Mouse (Mus musculus): ENCODE data around the gene Map3k14.
"Not testable (repeated sequence)": the region's sequence is repeated elsewhere in the genome, so short reads cannot be mapped to it uniquely, and the experiment has no call there.

Map3k14 gene

GRCm38 (mm10) chr11:103223444-103223843 is 43.8 kb downstream of the Map3k14 start:
- in situ Hi-C loops (cut with MboI; ENCODE audit: low pct_unique_long_range_greater_than_20kb in 1 of 2, low sequenced_read_pairs in 2 of 2, unreplicated experiment in 1 of 2), result no loop called here

DNA sequence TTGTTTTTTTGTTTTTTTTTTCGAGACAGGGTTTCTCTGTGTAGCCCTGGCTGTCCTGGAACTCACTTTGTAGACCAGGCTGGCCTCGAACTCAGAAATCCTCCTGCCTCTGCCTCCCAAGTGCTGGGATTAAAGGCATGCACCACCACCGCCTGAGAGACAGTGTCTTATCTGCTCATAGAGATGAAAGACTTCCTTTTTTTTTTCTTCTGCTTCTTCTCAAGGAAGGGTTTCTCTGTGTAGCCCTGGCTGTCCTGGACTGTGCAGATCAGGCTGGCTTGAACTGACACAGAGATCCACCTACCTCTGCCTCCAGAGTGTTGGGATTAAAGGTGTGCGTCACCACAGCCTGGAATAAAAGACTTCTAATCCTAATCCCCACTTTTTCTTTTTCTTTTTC is 44.6 kb downstream of the Map3k14 start:
- in situ Hi-C loops (cut with MboI; ENCODE audit: low pct_unique_long_range_greater_than_20kb in 1 of 2, low sequenced_read_pairs in 2 of 2, unreplicated experiment in 1 of 2), result not testable (repeated sequence)

DNA sequence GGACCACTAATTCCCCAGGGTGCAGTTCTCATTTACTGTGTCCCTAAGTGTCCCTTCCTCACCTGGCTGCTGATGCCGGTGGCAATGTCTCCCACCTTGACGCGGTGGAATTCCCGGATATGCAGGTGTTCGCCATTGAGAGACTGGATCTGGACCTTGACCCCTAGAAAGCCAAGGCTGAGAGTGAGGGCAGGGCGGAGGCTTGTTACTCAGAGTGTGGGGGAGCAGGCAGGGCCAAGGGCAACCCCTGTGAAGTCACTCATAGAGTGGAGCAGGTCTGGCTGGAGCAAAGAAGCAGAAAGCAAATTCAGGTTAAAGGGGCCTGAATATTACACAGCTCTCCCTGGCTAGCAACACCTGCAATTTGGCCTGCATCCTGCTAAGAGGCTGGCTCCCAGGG is 45.8 kb downstream of the Map3k14 start:
- in situ Hi-C loops (cut with MboI; ENCODE audit: low pct_unique_long_range_greater_than_20kb in 1 of 2, low sequenced_read_pairs in 2 of 2, unreplicated experiment in 1 of 2), result no loop called here

DNA sequence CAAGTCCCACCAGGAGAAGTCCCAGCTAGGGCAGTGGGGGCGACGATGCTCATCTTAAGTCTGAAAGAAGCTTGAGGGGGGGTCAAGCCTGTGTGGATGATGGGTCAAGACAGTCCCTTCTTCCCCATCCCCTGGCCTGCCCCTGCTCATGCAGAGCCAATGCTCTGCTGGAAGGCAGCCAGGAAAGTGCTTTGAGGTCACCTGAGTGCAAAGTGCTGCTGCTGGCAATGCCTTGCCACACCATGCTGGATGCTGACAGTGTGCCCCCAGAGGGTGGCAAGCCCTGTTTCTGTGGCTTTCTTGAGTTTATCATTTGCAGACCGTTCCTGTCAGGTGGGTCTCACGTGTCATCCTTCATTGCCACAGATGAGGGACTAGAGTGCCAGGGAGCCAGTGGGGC is 47.3 kb downstream of the Map3k14 start:
- in situ Hi-C loops (cut with MboI; ENCODE audit: low pct_unique_long_range_greater_than_20kb in 1 of 2, low sequenced_read_pairs in 2 of 2, unreplicated experiment in 1 of 2), result no loop called here

DNA sequence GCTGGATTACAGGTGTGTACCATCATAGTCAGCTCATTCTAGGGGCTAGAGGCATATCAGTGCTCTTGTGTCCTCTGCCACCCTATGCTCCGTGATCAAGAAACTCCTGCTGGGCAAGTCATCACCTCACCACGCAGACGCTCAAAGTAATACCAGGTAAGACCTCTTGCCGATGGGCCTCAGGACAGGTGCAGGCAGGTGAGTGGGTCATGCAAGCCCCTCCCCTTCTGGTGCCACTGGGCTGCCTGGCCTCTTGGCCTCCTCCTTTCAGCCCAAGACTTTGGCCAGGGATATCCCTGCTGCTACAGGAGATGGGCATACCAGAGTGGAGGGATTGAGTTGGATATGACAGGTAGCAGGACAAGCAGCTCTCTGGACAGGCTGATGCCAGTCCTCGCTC is 48.0 kb downstream of the Map3k14 start:
- in situ Hi-C loops (cut with MboI; ENCODE audit: low pct_unique_long_range_greater_than_20kb in 1 of 2, low sequenced_read_pairs in 2 of 2, unreplicated experiment in 1 of 2), result no loop called here

GRCm38 (mm10) chr11:103218517-103218901 is 48.8 kb downstream of the Map3k14 start:
- in situ Hi-C loops (cut with MboI; ENCODE audit: low pct_unique_long_range_greater_than_20kb in 1 of 2, low sequenced_read_pairs in 2 of 2, unreplicated experiment in 1 of 2), result no loop called here

GRCm38 (mm10) chr11:103217790-103218516 is 49.3 kb downstream of the Map3k14 start, which contains the start of gene Spata32:
Gene Spata32 (minus strand): TSS chr11:103218432.
- in situ Hi-C loops (cut with MboI; ENCODE audit: low pct_unique_long_range_greater_than_20kb in 1 of 2, low sequenced_read_pairs in 2 of 2, unreplicated experiment in 1 of 2), result no loop called here

GRCm38 (mm10) chr11:103215355-103215754 is 51.9 kb downstream of the Map3k14 start:
- in situ Hi-C loops (cut with MboI; ENCODE audit: low pct_unique_long_range_greater_than_20kb in 1 of 2, low sequenced_read_pairs in 2 of 2, unreplicated experiment in 1 of 2), result no loop called here

- in situ Hi-C loops (cut with MboI; ENCODE audit: low pct_unique_long_range_greater_than_20kb in 1 of 2, low sequenced_read_pairs in 2 of 2, unreplicated experiment in 1 of 2), result no loop called here
These were observed 53.6 kb downstream of the Map3k14 start for GRCm38 (mm10) chr11:103213712-103214111.

DNA sequence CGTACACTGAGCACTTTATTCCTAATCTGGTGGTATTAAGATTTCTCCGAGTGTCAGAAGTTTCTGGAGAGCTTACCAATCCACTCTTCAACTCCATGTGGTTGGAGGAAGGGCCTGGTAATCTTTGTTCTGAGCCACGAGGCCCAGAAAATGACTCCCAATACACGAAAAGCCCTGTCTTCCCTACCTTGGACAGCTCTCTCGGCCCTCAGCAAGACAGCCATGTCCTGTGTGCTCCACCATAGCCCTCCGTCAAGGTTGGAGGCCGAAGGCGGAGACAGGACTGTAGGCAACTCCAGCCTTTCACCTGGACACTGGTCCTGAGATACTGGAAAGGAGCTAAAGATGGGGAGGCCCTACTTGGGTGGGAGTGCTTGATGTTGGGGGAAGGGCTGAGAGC is 57.0 kb downstream of the Map3k14 start:
- in situ Hi-C loops (cut with MboI; ENCODE audit: low pct_unique_long_range_greater_than_20kb in 1 of 2, low sequenced_read_pairs in 2 of 2, unreplicated experiment in 1 of 2), result no loop called here

GRCm38 (mm10) chr11:103208458-103208857 is 58.8 kb downstream of the Map3k14 start, which contains the start of gene 1700023F06Rik:
Gene 1700023F06Rik (minus strand): TSS chr11:103208558.
- in situ Hi-C loops (cut with MboI; ENCODE audit: low pct_unique_long_range_greater_than_20kb in 1 of 2, low sequenced_read_pairs in 2 of 2, unreplicated experiment in 1 of 2), result no loop called here

- in situ Hi-C loops (cut with MboI; ENCODE audit: low pct_unique_long_range_greater_than_20kb in 1 of 2, low sequenced_read_pairs in 2 of 2, unreplicated experiment in 1 of 2), result no loop called here
These were observed 61.1 kb downstream of the Map3k14 start for GRCm38 (mm10) chr11:103206203-103206602.

- in situ Hi-C loops (cut with MboI; ENCODE audit: low pct_unique_long_range_greater_than_20kb in 1 of 2, low sequenced_read_pairs in 2 of 2, unreplicated experiment in 1 of 2), result no loop called here
These were observed 64.9 kb downstream of the Map3k14 start for GRCm38 (mm10) chr11:103202376-103202775.

DNA sequence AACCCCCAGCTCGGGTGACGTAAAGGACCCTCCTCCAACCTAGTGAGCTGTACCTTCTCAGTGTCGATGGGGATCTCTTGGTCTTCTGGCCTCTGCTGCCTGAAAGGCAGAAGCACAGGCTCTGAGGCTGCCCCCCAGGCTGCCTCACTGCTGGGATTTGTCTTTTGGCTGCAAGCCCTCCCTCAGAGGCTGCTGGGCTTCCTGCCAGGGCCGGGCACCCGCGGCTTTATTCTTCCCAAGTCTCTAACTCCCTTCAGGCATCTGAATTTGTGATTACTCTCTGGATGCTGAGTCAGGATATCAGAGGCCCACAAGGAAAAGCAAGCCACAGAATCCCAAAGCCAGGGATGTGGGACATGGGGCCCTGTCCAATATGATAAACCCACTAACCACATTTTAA is 65.6 kb downstream of the Map3k14 start:
- in situ Hi-C loops (cut with MboI; ENCODE audit: low pct_unique_long_range_greater_than_20kb in 1 of 2, low sequenced_read_pairs in 2 of 2, unreplicated experiment in 1 of 2), result no loop called here

GRCm38 (mm10) chr11:103198911-103199803 is 68.1 kb downstream of the Map3k14 start:
- in situ Hi-C loops (cut with MboI; ENCODE audit: low pct_unique_long_range_greater_than_20kb in 1 of 2, low sequenced_read_pairs in 2 of 2, unreplicated experiment in 1 of 2), result no loop called here

GRCm38 (mm10) chr11:103198339-103198738 is 68.9 kb downstream of the Map3k14 start:
- in situ Hi-C loops (cut with MboI; ENCODE audit: low pct_unique_long_range_greater_than_20kb in 1 of 2, low sequenced_read_pairs in 2 of 2, unreplicated experiment in 1 of 2), result no loop called here

DNA sequence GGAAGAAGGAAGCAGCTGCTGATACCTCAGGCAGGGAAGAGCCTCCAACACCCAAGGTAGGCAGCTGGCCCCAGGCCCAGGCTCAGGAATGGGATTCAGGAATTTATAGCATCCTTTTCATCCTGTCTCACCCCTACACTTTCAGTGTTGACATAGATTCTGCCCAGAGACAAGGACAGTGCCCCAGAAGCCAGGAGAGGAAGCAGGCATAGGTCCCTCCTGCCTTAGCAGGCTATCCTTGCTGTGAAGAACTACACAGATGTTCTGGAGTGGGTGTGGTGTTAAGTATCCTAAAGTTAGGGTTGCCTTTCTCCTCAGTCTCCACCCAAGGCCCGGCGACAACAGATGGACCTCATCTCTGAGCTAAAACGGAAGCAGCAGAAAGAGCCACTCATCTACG is 69.9 kb downstream of the Map3k14 start:
- in situ Hi-C loops (cut with MboI; ENCODE audit: low pct_unique_long_range_greater_than_20kb in 1 of 2, low sequenced_read_pairs in 2 of 2, unreplicated experiment in 1 of 2), result no loop called here

- in situ Hi-C loops (cut with MboI; ENCODE audit: low pct_unique_long_range_greater_than_20kb in 1 of 2, low sequenced_read_pairs in 2 of 2, unreplicated experiment in 1 of 2), result no loop called here
These were observed 71.6 kb downstream of the Map3k14 start for GRCm38 (mm10) chr11:103195656-103196055.

GRCm38 (mm10) chr11:103195236-103195635 is 72.0 kb downstream of the Map3k14 start:
- in situ Hi-C loops (cut with MboI; ENCODE audit: low pct_unique_long_range_greater_than_20kb in 1 of 2, low sequenced_read_pairs in 2 of 2, unreplicated experiment in 1 of 2), result no loop called here

DNA sequence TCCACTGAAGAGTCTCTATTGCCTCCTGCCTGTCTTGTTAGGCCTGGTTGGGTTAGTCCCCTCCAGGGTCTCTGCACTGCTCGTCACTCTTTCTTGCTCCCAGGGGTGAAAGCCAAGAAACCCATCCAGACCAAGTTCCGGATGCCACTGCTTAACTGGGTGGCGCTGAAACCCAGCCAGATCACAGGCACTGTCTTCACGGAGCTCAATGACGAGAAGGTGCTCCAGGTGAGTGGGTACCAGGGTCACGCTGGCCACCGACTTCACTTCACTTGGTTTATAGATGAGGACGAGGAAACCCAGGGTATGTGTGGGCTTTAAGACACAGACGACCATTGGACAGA is 73.5 kb downstream of the Map3k14 start:
- in situ Hi-C loops (cut with MboI; ENCODE audit: low pct_unique_long_range_greater_than_20kb in 1 of 2, low sequenced_read_pairs in 2 of 2, unreplicated experiment in 1 of 2), result no loop called here
